Mouse (Mus musculus) hindbrain, embryonic 15.5 days (tissue): ENCODE results near the gene Rrnad1. TPM values are rescaled to one million over a fixed set of nuclear protein-coding genes. Genes with fewer than 3 reads are reported as not detected.
"Not testable (repeated sequence)": the region's sequence is repeated elsewhere in the genome, so short reads cannot be mapped to it uniquely, and the experiment has no call there.

Experiments
- ATAC-seq: fragments of 200-750 bp; cut with Nextera tagmentation; 2 replicates; pipeline ENCODE4 v1.8.0; 2017; ENCODE audit warnings: low read depth, moderate number of reproducible peaks, moderate TSS enrichment; ENCODE audit not compliant: low FRiP score
- H3K27ac ChIP-seq: fragments of 300-500 bp; sonication (generic); replicated peaks from 2 replicates; pipeline ENCODE4 v1.5.1; 2015; ENCODE audit warnings: mild to moderate bottlenecking, inconsistent platforms
- H3K27me3 ChIP-seq: fragments of 300-500 bp; sonication (generic); 2 replicates; pipeline ENCODE4 v1.6.1; 2015; ENCODE audit warnings: control low read depth, inconsistent platforms
- H3K36me3 ChIP-seq: fragments of 300-500 bp; sonication (generic); 2 replicates; pipeline ENCODE4 v1.6.1; 2015; ENCODE audit warnings: control low read depth, inconsistent platforms
- H3K4me1 ChIP-seq: fragments of 300-500 bp; sonication (generic); replicated peaks from 2 replicates; pipeline ENCODE4 v1.6.1; 2015; ENCODE audit warnings: control low read depth, inconsistent platforms
- H3K4me2 ChIP-seq: fragments of 300-500 bp; sonication (generic); 2 replicates; pipeline ENCODE4 v1.6.1; 2015; ENCODE audit warnings: moderate library complexity, mild to moderate bottlenecking, inconsistent platforms
- H3K4me3 ChIP-seq: fragments of 300-500 bp; sonication (generic); 2 replicates; pipeline ENCODE4 v1.5.1; 2015; ENCODE audit warnings: mild to moderate bottlenecking, inconsistent platforms
- H3K9ac ChIP-seq: fragments of 300-500 bp; sonication (generic); 2 replicates; pipeline ENCODE4 v1.6.1; 2015; ENCODE audit warnings: inconsistent platforms
- H3K9me3 ChIP-seq: fragments of 300-500 bp; sonication (generic); 2 replicates; pipeline ENCODE4 v1.6.1; 2016; ENCODE audit warnings: control low read depth, inconsistent platforms
- WGBS: fragments of 180-500 bp; shearing (Covaris S2); methylation state at CpG from one replicate; pipeline ENCODE4 v1.1.7; 2015; 5-methylcytosine and 5-hydroxymethylcytosine counted together
- polyA plus RNA-seq: library from polyadenylated mRNA; unstranded; fragments of >200 nt; fragmentation: Nextera tagmentation; extraction: Ambion mirVana; gene quantifications from 2 replicates; pipeline ENCODE4 v1.2.1, GENCODE M21; 2015

Gene Rrnad1
- polyA plus RNA-seq, 1 experiment from 2014 or later = 20.3 TPM

- 94% methylated on average over 2 of the region's 2 CpGs for whole genome bisulfite sequencing
- Histone ChIP-seq H3K4me2 (peak overlapping the region; percentile 62; the same call in 1 of the 2 replicates), H3K9me3 (no peaks in the 10 kb centered on the region), H3K36me3 (peaks cover 8% of the 10 kb centered on the region), H3K27me3 (no peaks in the 10 kb centered on the region), H3K4me1 (peaks cover 42% of the 10 kb centered on the region), H3K27ac (no peak overlapping the region), H3K4me3 (no peak overlapping the region), H3K9ac (no peak overlapping the region)
- no peak for ATAC-seq
Measured at GRCm38 (mm10) chr3:87909381-87909780, 21.1 kb downstream of the Rrnad1 start.

GRCm38 (mm10) chr3:87907906-87908305 lies 22.6 kb downstream of the Rrnad1 start:
- peak overlapping the region; percentile 100 for H3K4me3 ChIP-seq
- ATAC-seq = no peak
- 14% methylated on average over 1 of the region's 1 CpGs for WGBS
- H3K36me3 ChIP-seq = no peaks in the 10 kb centered on the region
- H3K4me1 ChIP-seq = peaks cover 42% of the 10 kb centered on the region
- no peaks in the 10 kb centered on the region for H3K27me3 ChIP-seq
- H3K4me2 ChIP-seq = peak overlapping the region; percentile 88
- peak overlapping the region; percentile 97; the same call in 1 of the 2 replicates for H3K27ac ChIP-seq
- no peaks in the 10 kb centered on the region for H3K9me3 ChIP-seq
- peak overlapping the region; percentile 95 for H3K9ac ChIP-seq

DNA sequence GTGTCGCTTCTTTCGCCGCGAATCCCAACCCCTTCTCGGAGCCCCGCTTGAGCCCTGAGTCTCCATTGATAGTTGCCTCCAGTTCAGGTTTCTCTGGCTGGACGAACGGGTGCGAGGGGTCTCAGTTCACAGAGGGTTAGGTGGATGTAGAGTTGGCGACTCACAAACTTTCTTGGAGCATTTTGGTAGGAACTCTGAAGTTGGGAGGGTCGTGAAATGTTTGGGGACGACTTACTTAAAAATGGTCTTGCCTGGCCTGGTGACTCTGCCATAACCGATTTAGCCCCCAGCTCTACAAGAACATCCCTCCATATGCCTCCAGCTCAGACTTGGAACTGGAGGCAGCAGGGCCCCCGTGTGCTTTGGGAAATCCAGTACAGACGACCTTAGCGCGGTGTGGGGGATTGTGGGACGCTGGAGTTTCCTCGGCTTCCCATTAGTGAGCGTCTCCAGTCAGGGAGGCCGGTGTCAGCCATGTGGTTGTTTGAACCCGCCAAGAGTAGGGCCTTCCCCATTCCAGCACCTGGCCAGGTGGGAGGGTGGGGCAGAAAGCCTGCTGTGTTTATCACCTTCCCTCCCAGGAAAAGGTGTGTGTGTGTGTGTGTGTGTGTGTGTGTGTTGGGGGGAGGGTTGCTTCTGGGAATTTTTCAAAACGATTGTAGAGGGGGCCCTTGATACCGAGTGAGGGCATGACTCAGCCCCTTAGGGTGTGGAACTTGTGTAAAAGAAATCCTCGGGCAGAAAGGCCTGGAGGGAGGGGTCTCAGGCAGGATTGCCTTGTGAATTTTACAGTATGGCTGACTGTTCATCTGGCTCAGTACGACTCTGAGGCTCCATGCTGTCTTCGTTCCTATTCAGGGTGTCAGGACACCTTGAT lies 23.3 kb downstream of the Rrnad1 start:
- Histone ChIP-seq H3K4me3 (peak overlapping the region; percentile 100), H3K9me3 (no peaks in the 10 kb centered on the region), H3K4me1 (peaks cover 42% of the 10 kb centered on the region), H3K9ac (peak overlapping the region; percentile 95), H3K4me2 (peak overlapping the region; percentile 88), H3K27ac (peak overlapping the region; percentile 97), H3K27me3 (no peaks in the 10 kb centered on the region), H3K36me3 (no peaks in the 10 kb centered on the region)
- ATAC-seq = no peak
- 0% methylated on average over 27 of the region's 27 CpGs for WGBS

GRCm38 (mm10) chr3:87906601-87906980 lies 23.9 kb downstream of the Rrnad1 start:
- 0% methylated on average over 28 of the region's 47 CpGs for WGBS
- H3K4me2 ChIP-seq = peak overlapping the region; percentile 88
- no peaks in the 10 kb centered on the region for H3K9me3 ChIP-seq
- no peak for ATAC-seq
- peak overlapping the region; percentile 95 for H3K9ac ChIP-seq
- H3K36me3 ChIP-seq = no peaks in the 10 kb centered on the region
- no peaks in the 10 kb centered on the region for H3K27me3 ChIP-seq
- H3K4me1 ChIP-seq = peaks cover 42% of the 10 kb centered on the region
- H3K27ac ChIP-seq = peak overlapping the region; percentile 97
- peak overlapping the region; percentile 100 for H3K4me3 ChIP-seq

- Histone ChIP-seq H3K36me3 (no peaks in the 10 kb centered on the region), H3K4me3 (peak within 1 kb of the TSS; percentile 100), H3K4me2 (peak within 1 kb of the TSS; percentile 88), H3K9ac (peak within 1 kb of the TSS; percentile 95), H3K27me3 (no peaks in the 10 kb centered on the region), H3K9me3 (no peaks in the 10 kb centered on the region), H3K27ac (peak within 1 kb of the TSS; percentile 97), H3K4me1 (peaks cover 38% of the 10 kb centered on the region)
- peak; percentile 96 for ATAC-seq
- WGBS = under 1% methylated on average over 57 of the region's 57 CpGs
Measured at GRCm38 (mm10) chr3:87905880-87906485, 24.5 kb downstream of the Rrnad1 start, which contains the start of gene Hdgf. Gene Hdgf, plus strand, starts transcription at chr3:87906321.

DNA sequence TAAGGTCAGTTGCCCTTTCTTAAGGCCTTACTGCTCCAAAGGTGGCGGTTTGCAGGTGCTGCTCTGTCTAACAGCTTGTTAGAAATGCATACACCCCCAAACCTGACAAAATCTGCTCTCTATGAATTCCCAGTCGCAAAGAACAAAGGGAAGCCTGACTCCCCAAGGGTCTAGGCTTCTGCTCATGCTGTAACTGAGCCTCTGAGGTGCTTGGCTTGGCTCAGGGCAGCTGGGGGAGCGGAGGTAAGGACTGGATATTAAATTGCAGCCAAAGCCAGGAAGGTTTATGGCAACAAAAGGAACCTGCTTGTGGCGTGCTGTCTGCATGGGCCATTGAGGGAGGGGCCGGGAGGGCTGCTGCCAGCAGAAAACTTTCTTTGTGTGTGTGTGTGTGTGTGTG lies 26.7 kb downstream of the Rrnad1 start:
- WGBS = 59% methylated on average over 5 of the region's 5 CpGs
- H3K4me3 ChIP-seq = no peak overlapping the region
- H3K4me1 ChIP-seq = peaks cover 18% of the 10 kb centered on the region
- H3K36me3 ChIP-seq = no peaks in the 10 kb centered on the region
- no peaks in the 10 kb centered on the region for H3K27me3 ChIP-seq
- H3K27ac ChIP-seq = no peak overlapping the region
- ATAC-seq = no peak
- no peak overlapping the region for H3K4me2 ChIP-seq
- no peaks in the 10 kb centered on the region for H3K9me3 ChIP-seq
- no peak overlapping the region for H3K9ac ChIP-seq

DNA sequence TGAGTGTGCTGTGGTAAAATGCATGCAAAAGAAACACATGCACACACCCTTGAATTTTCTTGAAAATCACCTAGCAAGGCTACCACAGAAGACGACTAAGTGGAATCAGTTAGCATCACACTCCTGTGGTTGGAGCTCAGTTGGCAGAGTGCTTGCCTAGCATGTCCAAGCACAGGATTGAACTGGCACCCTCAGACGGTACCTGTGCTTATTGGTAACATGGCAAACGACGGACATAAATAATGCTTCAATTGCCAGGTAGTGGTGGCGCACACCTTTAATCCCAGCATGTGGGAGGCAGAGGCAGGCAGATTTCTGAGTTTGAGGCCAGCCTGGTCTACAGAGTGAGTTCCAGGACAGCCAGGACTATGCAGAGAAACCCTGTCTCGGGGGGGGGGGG lies 28.6 kb downstream of the Rrnad1 start:
- H3K27ac ChIP-seq, ATAC-seq, H3K4me3 ChIP-seq, H3K9me3 ChIP-seq, H3K4me1 ChIP-seq, H3K4me2 ChIP-seq, H3K27me3 ChIP-seq, H3K9ac ChIP-seq, H3K36me3 ChIP-seq: not testable (repeated sequence)
- 94% methylated on average over 5 of the region's 6 CpGs for WGBS

DNA sequence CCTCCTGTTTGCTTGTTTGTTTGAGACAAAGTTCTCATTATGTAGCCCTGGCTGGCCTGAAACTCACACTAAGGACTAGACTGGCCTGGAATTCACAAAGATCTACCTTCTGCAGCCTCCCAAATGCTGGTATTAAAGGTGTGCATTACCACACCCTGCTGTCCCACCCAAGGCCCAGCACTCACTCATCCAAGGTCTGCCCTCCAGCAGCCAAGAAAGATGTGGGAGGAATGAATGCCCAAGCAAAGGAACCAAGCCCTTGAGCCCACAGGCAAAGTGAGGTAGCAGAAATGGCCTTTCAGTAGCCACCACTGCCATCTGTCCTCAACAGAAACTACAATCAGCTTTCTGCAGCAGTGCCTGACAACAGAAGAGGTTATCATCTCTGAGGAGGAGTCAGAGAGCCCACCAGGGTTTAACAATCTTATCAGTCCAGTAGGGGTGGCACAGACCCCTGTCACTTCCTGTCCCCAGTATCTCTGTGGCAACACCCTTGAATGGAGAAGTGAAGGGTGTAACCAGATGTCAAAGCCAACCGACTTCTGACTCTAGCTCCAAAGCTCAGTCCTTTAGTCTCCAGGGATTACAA lies 29.4 kb downstream of the Rrnad1 start:
- Histone ChIP-seq H3K27ac (no peak overlapping the region), H3K4me1 (no peaks in the 10 kb centered on the region), H3K36me3 (no peaks in the 10 kb centered on the region), H3K4me2 (no peak overlapping the region), H3K9ac (no peak overlapping the region), H3K4me3 (no peak overlapping the region), H3K9me3 (no peaks in the 10 kb centered on the region), H3K27me3 (no peaks in the 10 kb centered on the region)
- ATAC-seq = no peak
- 60% methylated on average over 1 of the region's 1 CpGs for WGBS

DNA sequence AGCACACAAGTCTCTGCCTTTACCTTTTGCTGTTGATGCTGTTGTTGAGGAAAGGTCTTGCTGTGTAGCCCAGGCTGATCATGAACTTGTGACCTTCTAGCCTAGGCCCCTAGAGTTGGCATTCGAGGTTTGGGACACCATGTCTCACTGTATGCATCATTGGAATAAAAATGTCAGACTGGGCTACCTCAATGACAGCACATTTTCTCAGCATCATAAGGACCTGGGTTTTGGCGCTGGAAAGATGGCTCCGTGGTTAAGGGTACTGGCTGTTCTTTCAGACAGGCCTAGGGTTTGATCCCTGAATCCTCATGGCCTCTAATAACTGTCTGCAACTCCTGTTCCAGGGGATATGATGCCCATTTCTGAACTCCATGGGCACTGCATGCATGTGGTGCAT lies 30.7 kb downstream of the Rrnad1 start:
- Histone ChIP-seq H3K27me3 (no peaks in the 10 kb centered on the region), H3K4me2 (no peak overlapping the region), H3K27ac (no peak overlapping the region), H3K36me3 (no peaks in the 10 kb centered on the region), H3K4me3 (no peak overlapping the region), H3K9ac (no peak overlapping the region), H3K9me3 (no peaks in the 10 kb centered on the region), H3K4me1 (no peaks in the 10 kb centered on the region)
- WGBS = 81% methylated on average over 3 of the region's 3 CpGs
- no peak for ATAC-seq

DNA sequence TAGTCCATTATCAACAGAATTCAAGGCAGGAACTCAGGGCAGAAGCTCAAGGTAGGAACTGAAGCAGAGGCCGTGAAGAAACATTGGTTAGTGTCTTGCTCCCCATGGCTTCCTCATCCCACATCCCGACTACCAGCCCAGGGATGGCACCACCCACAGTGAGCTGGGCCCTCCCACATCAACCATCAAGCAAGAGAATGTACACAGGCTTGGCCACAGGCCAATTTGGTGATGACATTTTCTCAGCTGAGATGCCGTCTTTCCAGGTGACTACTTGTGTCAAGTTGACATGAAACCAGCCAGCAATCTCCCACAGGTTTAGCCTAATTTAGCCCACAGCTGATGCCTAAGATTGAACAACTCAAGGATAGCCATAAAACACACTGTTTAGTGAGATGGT lies 31.3 kb downstream of the Rrnad1 start:
- Histone ChIP-seq H3K9ac (no peak overlapping the region), H3K36me3 (no peaks in the 10 kb centered on the region), H3K4me1 (no peaks in the 10 kb centered on the region), H3K27ac (no peak overlapping the region), H3K4me3 (no peak overlapping the region), H3K4me2 (no peak overlapping the region), H3K27me3 (no peaks in the 10 kb centered on the region), H3K9me3 (no peaks in the 10 kb centered on the region)
- 69% methylated on average over 3 of the region's 3 CpGs for WGBS
- ATAC-seq = no peak

DNA sequence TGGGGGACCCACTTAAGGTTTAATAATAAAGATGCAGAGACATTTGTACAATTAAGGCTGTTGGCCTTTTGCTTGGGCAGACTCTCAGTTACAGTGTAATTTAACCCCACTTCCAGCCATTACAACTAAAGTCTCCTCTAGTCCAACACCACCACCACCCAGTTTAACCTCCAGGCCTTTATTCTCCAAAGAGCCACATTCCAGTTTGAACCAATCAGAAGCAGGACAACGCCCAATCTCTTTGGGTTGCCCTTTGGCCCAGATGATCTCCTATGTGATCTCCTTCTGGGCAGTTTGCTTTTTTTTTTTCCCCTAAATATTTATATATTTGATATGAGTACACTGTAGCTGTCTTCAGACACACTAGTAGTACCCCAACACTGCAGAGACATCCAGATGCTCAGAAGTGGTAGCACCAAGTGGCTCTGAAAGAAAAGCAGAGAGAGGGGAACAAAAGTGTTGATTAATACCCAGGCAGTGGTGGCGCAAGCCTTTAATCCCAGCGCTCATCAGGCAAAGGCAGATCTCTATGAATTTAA lies 37.1 kb downstream of the Rrnad1 start:
- H3K9ac ChIP-seq = no peak overlapping the region
- H3K27me3 ChIP-seq = no peaks in the 10 kb centered on the region
- H3K4me2 ChIP-seq = no peak overlapping the region
- WGBS = 81% methylated on average over 3 of the region's 3 CpGs
- H3K36me3 ChIP-seq = no peaks in the 10 kb centered on the region
- no peaks in the 10 kb centered on the region for H3K4me1 ChIP-seq
- H3K27ac ChIP-seq = no peak overlapping the region
- no peak overlapping the region for H3K4me3 ChIP-seq
- ATAC-seq = no peak
- no peaks in the 10 kb centered on the region for H3K9me3 ChIP-seq

- no peaks in the 10 kb centered on the region for H3K36me3 ChIP-seq
- ATAC-seq = no peak
- H3K27ac ChIP-seq = no peak overlapping the region
- H3K9me3 ChIP-seq = no peaks in the 10 kb centered on the region
- no peak overlapping the region for H3K9ac ChIP-seq
- WGBS = 56% methylated on average over 3 of the region's 3 CpGs
- no peak overlapping the region for H3K4me2 ChIP-seq
- H3K4me3 ChIP-seq = no peak overlapping the region
- no peaks in the 10 kb centered on the region; the same call in 1 of the 2 replicates for H3K4me1 ChIP-seq
- no peaks in the 10 kb centered on the region for H3K27me3 ChIP-seq
Measured at GRCm38 (mm10) chr3:87891481-87891880, 39.0 kb downstream of the Rrnad1 start.
